Mouse (Mus musculus): ENCODE results near the gene Cd6. TPM values are rescaled to one million over a fixed set of nuclear protein-coding genes. Genes with fewer than 3 reads are reported as not detected.

Cd6 gene
- total and polyA plus RNA-seq, 2 experiments from 2014 or later = not detected

DNA sequence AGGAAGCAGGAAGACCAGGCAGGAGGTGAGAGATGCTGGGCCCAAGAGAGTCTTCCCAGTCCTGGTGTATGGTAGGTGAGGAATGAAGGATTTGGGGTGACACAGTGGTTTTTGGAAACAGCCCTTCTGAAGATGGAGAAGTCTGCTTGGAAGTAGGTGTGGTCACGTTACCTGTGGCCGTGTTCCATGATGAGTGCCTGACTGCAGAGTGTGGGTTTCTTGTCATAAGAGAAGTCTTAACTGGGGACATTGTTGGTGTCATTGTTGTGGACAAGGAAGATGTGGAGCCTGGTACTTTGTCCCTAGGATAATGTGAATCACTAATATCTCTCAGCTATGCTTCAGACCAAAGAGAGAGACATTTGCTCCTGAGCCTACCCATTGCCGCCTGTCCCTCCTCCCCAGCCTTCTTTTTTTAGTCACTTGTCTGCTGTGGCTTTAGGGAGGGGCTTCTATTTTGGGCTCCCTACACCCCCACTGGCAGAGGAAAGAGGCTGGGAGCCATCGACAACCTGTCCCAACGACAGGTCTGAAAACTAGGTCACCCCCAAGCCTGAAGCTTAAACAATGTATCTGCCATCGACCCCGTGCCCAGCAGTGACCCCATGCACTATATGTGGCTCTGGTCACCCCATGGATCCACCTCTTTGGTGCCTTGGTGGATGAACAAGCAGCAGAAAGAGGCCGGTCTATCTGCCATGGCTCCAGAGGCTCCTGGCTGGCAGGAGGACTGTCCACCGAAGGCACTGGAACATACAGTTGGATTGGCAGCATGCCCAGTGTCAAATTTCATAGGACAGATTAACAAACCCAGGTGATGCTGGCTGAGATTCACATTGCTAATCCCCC, 69.7 kb downstream of the Cd6 start:
- Histone ChIP-seq H3K36me3 (replicated peaks; ENCODE audit: control insufficient read depth, insufficient read depth, low read length) (no peaks in the 10 kb centered on the region), H3K9me3 (replicated peaks; ENCODE audit: control insufficient read depth, low read length) (no peaks in the 10 kb centered on the region), H3K4me1 (ENCODE audit: control insufficient read depth, insufficient read depth) (peaks cover 23% of the 10 kb centered on the region), H3K4me2 (ENCODE audit: low read depth, low read length) (peak overlapping the region; percentile 28; the same call in 1 of the 2 replicates), H3K9ac (replicated peaks; ENCODE audit: low read depth, low read length) (no peak overlapping the region), H3K27me3 (ENCODE audit: control insufficient read depth, insufficient read depth, low read length) (no peaks in the 10 kb centered on the region), H3K4me3 (ENCODE audit: low read depth, low read length) (no peak overlapping the region), H3K27ac (ENCODE audit: low read depth) (peak overlapping the region; percentile 90)
- WGBS = 35% methylated on average over 9 of the region's 9 CpGs
- ATAC-seq (ENCODE audit: insufficient read depth, low read depth) (peak; percentile 90), DNase-seq (ENCODE audit: low spot score) (peak; percentile 73)
- TF ChIP-seq EP300 (IDR thresholded peaks at IDR 0.05; ENCODE audit: low read depth) (no peak), CTCF (IDR thresholded peaks at IDR 0.05; ENCODE audit: low read depth) (no peak)

DNA sequence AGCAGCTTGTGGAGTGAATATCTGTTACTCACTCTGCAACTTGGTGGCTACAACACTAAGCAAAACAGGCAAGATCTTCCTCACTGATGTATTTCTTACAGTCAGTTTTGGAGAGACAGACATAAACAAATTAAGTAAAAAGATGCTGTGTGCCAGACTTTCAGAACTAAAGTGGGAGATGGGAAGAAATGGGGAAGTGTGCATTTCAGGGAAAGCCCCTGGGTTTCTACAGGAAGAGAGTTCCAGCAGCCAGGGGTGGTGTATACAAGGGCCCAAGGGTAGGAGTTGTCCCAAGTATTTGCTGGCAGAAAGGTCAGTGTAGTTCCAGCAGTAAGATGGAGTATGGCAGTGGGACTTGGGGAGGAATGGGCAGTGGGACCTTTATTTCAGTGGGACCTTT, 70.3 kb downstream of the Cd6 start:
- peaks cover 23% of the 10 kb centered on the region for H3K4me1 ChIP-seq (ENCODE audit: control insufficient read depth, insufficient read depth)
- DNase-seq (ENCODE audit: low spot score) (no peak), ATAC-seq (ENCODE audit: insufficient read depth, low read depth) (no peak)
- peak overlapping the region; percentile 90 for H3K27ac ChIP-seq (ENCODE audit: low read depth)
- H3K9me3 ChIP-seq (replicated peaks; ENCODE audit: control insufficient read depth, low read length) = no peaks in the 10 kb centered on the region
- no peak overlapping the region; the same call in 1 of the 2 replicates for H3K4me2 ChIP-seq (ENCODE audit: low read depth, low read length)
- no peaks in the 10 kb centered on the region for H3K36me3 ChIP-seq (replicated peaks; ENCODE audit: control insufficient read depth, insufficient read depth, low read length)
- no peaks in the 10 kb centered on the region for H3K27me3 ChIP-seq (ENCODE audit: control insufficient read depth, insufficient read depth, low read length)
- no peak overlapping the region for H3K9ac ChIP-seq (replicated peaks; ENCODE audit: low read depth, low read length)
- no peak for TF ChIP-seq EP300 (IDR thresholded peaks at IDR 0.05; ENCODE audit: low read depth)
- TF ChIP-seq CTCF (IDR thresholded peaks at IDR 0.05; ENCODE audit: low read depth) = no peak
- no peak overlapping the region for H3K4me3 ChIP-seq (ENCODE audit: low read depth, low read length)

DNA sequence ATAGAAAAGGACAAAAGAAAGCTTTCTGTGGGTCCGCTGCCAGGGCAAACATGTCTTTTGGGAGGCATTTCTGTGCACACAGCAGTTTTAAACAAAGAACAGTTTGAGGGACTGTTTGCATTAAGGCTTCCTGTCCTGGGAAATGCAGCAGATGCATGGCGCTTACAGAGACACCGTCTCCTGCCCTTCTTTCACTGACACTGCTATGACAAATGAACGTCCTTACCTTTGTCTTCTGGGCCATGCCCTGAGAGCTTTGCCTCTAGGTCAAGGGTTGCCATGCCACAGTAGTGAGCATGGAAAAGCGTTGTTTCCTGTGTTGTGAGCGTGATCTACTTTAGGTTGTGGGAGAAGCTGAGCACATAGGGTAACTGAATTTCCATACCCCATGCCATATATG, 71.2 kb downstream of the Cd6 start:
- Histone ChIP-seq H3K36me3 (replicated peaks; ENCODE audit: control insufficient read depth, insufficient read depth, low read length) (no peaks in the 10 kb centered on the region), H3K9me3 (replicated peaks; ENCODE audit: control insufficient read depth, low read length) (no peaks in the 10 kb centered on the region), H3K4me3 (ENCODE audit: low read depth, low read length) (no peak overlapping the region), H3K27ac (ENCODE audit: low read depth) (no peak overlapping the region), H3K4me2 (ENCODE audit: low read depth, low read length) (no peak overlapping the region), H3K4me1 (ENCODE audit: control insufficient read depth, insufficient read depth) (peaks cover 23% of the 10 kb centered on the region), H3K27me3 (ENCODE audit: control insufficient read depth, insufficient read depth, low read length) (no peaks in the 10 kb centered on the region), H3K9ac (replicated peaks; ENCODE audit: low read depth, low read length) (no peak overlapping the region)
- no peak for TF ChIP-seq CTCF (IDR thresholded peaks at IDR 0.05; ENCODE audit: low read depth)
- TF ChIP-seq EP300 (IDR thresholded peaks at IDR 0.05; ENCODE audit: low read depth) = no peak
- WGBS = 63% methylated on average over 6 of the region's 6 CpGs
- no peak for ATAC-seq (ENCODE audit: insufficient read depth, low read depth)
- DNase-seq (ENCODE audit: low spot score) = no peak

DNA sequence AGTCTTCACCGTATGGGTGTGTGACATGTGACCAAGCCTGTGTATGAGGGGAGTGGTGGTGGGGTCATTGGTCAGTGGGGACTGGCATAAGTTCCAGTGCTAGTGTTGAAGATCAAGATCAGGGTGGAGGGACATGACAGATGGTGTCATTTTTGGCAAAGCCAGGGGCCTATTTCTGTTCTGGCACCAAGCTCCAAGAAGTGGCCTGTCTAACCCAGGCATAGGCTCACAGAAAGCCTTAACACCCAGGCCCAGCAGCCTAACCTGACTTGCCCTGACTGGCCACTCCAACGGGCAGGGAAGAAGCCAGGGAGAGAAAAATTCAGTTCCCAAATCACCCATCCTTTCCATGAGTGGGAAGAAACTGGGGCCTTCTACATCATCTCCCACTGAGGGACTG, 72.3 kb downstream of the Cd6 start:
- no peaks in the 10 kb centered on the region for H3K36me3 ChIP-seq (replicated peaks; ENCODE audit: control insufficient read depth, insufficient read depth, low read length)
- H3K27ac ChIP-seq (ENCODE audit: low read depth) = no peak overlapping the region
- H3K4me2 ChIP-seq (ENCODE audit: low read depth, low read length) = no peak overlapping the region
- ATAC-seq (ENCODE audit: insufficient read depth, low read depth) (no peak), DNase-seq (ENCODE audit: low spot score) (no peak)
- no peaks in the 10 kb centered on the region for H3K9me3 ChIP-seq (replicated peaks; ENCODE audit: control insufficient read depth, low read length)
- TF ChIP-seq EP300 (IDR thresholded peaks at IDR 0.05; ENCODE audit: low read depth) (no peak), CTCF (IDR thresholded peaks at IDR 0.05; ENCODE audit: low read depth) (no peak)
- peaks cover 23% of the 10 kb centered on the region for H3K4me1 ChIP-seq (ENCODE audit: control insufficient read depth, insufficient read depth)
- 86% methylated on average over 2 of the region's 2 CpGs for WGBS
- H3K9ac ChIP-seq (replicated peaks; ENCODE audit: low read depth, low read length) = no peak overlapping the region
- H3K4me3 ChIP-seq (ENCODE audit: low read depth, low read length) = no peak overlapping the region
- no peaks in the 10 kb centered on the region for H3K27me3 ChIP-seq (ENCODE audit: control insufficient read depth, insufficient read depth, low read length)

DNA sequence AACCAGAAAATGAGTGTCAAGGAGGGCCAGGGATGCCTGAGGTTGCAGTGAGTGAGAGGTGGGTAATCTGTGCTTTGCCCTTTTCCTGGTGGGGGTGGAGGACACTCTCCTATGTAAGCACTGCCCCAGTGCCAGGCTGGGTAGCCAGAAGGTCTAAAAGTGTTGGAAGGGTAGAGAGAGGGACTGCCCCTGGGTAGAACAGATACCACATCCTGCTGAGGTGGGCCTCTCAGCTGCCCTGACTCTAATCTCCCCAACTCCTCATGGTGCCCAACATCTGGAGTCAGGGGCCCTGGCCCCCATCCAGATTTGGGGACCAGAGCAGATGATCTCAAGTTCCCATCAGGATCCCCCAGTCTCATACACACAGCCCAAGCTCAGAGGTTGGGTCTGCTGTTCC, 72.7 kb downstream of the Cd6 start:
- Histone ChIP-seq H3K4me1 (ENCODE audit: control insufficient read depth, insufficient read depth) (peaks cover 23% of the 10 kb centered on the region), H3K27ac (ENCODE audit: low read depth) (no peak overlapping the region), H3K4me3 (ENCODE audit: low read depth, low read length) (no peak overlapping the region), H3K9ac (replicated peaks; ENCODE audit: low read depth, low read length) (no peak overlapping the region), H3K36me3 (replicated peaks; ENCODE audit: control insufficient read depth, insufficient read depth, low read length) (no peaks in the 10 kb centered on the region), H3K9me3 (replicated peaks; ENCODE audit: control insufficient read depth, low read length) (no peaks in the 10 kb centered on the region), H3K27me3 (ENCODE audit: control insufficient read depth, insufficient read depth, low read length) (no peaks in the 10 kb centered on the region), H3K4me2 (ENCODE audit: low read depth, low read length) (no peak overlapping the region)
- TF ChIP-seq CTCF (IDR thresholded peaks at IDR 0.05; ENCODE audit: low read depth) (no peak), EP300 (IDR thresholded peaks at IDR 0.05; ENCODE audit: low read depth) (no peak)
- DNase-seq (ENCODE audit: low spot score) (no peak), ATAC-seq (ENCODE audit: insufficient read depth, low read depth) (no peak)

DNA sequence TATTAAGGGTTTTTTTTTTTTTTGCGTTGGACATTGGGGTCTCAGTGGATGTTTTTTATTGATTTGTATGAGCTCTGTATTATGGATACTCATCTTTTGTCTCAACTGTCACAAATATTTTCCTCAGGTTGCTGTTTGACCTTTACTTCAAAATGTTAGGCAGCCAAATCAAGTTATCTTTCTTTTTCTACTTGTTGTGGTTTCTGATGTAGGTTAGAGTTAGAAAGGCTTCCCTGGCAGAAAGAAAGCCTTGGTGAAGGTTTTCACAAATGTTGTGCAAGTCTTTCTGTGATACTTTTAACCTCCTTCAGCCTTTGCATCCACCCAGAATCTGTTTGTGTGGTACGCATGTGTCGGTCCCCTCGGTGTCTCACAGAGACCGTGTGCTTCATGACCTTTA, 77.2 kb downstream of the Cd6 start:
- WGBS = 81% methylated on average over 5 of the region's 5 CpGs
- H3K4me1 ChIP-seq (ENCODE audit: control insufficient read depth, insufficient read depth) = no peaks in the 10 kb centered on the region; the same call in 1 of the 2 replicates

More for the DNA sequence above, 77.2 kb downstream of the Cd6 start:
- H3K4me2 ChIP-seq (ENCODE audit: low read depth, low read length) = no peak overlapping the region
- no peak for ATAC-seq (ENCODE audit: insufficient read depth, low read depth)
- H3K9me3 ChIP-seq (replicated peaks; ENCODE audit: control insufficient read depth, low read length) = no peaks in the 10 kb centered on the region
- H3K36me3 ChIP-seq (replicated peaks; ENCODE audit: control insufficient read depth, insufficient read depth, low read length) = no peaks in the 10 kb centered on the region
- H3K4me3 ChIP-seq (ENCODE audit: low read depth, low read length) = no peak overlapping the region
- no peaks in the 10 kb centered on the region for H3K27me3 ChIP-seq (ENCODE audit: control insufficient read depth, insufficient read depth, low read length)
- no peak for DNase-seq (ENCODE audit: low spot score)
- H3K9ac ChIP-seq (replicated peaks; ENCODE audit: low read depth, low read length) = no peak overlapping the region
- H3K27ac ChIP-seq (ENCODE audit: low read depth) = no peak overlapping the region
- TF ChIP-seq CTCF (IDR thresholded peaks at IDR 0.05; ENCODE audit: low read depth) (no peak), EP300 (IDR thresholded peaks at IDR 0.05; ENCODE audit: low read depth) (no peak)
